Mouse (Mus musculus) granulocyte monocyte progenitor cell, adult 5-6 weeks (primary cell): ENCODE results near the gene Cd300a. TPM values are rescaled to one million over a fixed set of nuclear protein-coding genes. Genes with fewer than 3 reads are reported as not detected.
"Not testable (repeated sequence)": the region's sequence is repeated elsewhere in the genome, so short reads cannot be mapped to it uniquely, and the experiment has no call there.

Experiments
- ATAC-seq: replicated peaks from 2 replicates; pipeline ENCODE4 v1.8.0; 2016; ENCODE audit warnings: mild to moderate bottlenecking, moderate TSS enrichment, inconsistent platforms; ENCODE audit not compliant: poor library complexity, severe bottlenecking
- total RNA-seq, 2 experiments: library from RNA; stranded (forward) in 1 of 2; stranded (reverse) in 1 of 2; fragments of 200-712, 200-1000 nt in 1 of 2; fragments of >200 nt in 1 of 2; fragmentation: Nextera tagmentation in 1 of 2; gene quantifications; 2 replicates each; pipeline ENCODE4 v1.2.3; 2014 to 2017

Gene Cd300a
- total RNA-seq, 2 experiments from 2014 or later: 12.6 to 20.8 TPM

DNA sequence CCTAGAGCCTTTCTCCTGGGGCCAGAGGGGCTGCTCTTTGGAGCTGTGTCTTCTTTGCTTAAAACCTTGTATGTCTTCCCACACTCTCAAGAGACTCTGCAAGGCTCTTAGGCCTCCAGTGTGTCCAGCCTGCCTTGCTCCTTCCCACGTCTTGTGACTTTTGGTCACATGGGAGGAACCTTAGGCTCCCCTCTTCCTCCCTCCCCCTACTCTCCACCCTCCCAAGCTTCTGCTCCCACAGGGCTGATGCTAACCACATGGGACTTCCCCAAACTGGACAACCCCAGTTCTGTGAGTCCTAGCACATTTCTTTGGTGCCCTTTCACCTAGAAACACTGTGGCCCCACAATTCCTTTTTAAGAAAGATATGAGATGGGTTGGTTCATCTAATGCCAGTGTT is 8.2 kb downstream of the Cd300a start:
- peak; percentile 94 for ATAC-seq

- peak; percentile 28 for ATAC-seq
Measured at GRCm38 (mm10) chr11:114903224-114903623, 13.4 kb downstream of the Cd300a start.

GRCm38 (mm10) chr11:114907567-114907966 is 17.7 kb downstream of the Cd300a start:
- ATAC-seq: peak; percentile 91

GRCm38 (mm10) chr11:114908086-114908485 is 18.2 kb downstream of the Cd300a start:
- ATAC-seq: peak; percentile 17

- ATAC-seq: not testable (repeated sequence)
Measured at GRCm38 (mm10) chr11:114909538-114909937, 19.7 kb downstream of the Cd300a start.

DNA sequence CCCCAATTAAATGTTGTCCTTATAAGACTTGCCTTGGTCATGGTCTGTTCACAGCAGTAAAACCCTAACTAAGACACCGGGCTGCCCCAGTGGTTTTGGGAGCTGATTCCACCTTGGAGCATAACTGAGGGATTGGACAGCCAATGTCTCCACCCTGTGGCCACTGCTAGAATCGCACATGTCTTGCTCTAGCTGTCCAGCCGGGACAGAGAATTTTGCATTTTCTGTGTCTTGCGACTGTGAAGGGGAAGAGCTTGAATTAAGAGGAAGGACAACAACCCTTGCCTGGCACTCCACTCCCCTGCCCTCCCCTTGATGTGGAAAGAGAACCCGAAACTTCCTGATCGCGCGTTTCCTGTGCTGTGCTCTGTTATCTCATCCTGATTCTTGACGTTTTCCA is 23.0 kb downstream of the Cd300a start:
- ATAC-seq: peak; percentile 75

DNA sequence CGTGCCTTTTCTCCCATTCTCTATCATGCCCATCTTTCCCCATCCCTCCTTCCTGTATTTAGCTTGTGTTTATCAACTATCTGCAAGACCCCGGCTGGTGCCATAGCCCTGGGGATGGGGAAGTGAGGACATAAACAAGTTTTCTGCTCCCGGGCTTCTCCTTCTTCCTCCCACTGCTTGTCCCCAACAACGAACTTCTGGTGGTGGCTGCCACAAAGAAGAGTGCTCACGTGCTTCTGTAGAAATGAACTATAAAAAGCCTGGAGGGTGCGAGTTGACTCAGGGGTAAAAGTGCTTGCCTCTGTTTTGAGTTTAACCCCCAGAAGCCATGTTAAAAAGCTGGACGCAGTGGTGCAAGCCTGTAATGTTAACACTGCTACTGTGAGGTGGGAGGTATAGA is 25.1 kb downstream of the Cd300a start:
- peak; percentile 62 for ATAC-seq

GRCm38 (mm10) chr11:114917120-114917519 is 27.3 kb downstream of the Cd300a start:
- peak; percentile 80 for ATAC-seq

- ATAC-seq: no peak
Measured at GRCm38 (mm10) chr11:114922439-114922838, 32.6 kb downstream of the Cd300a start.

- peak; percentile 65; the same call in 1 of the 2 replicates for ATAC-seq
Measured at GRCm38 (mm10) chr11:114923961-114924360, 34.1 kb downstream of the Cd300a start.

- ATAC-seq: peak; percentile 41
Measured at GRCm38 (mm10) chr11:114929581-114929980, 39.7 kb downstream of the Cd300a start.

GRCm38 (mm10) chr11:114931041-114931440 is 41.2 kb downstream of the Cd300a start:
- peak; percentile 92 for ATAC-seq

- no peak for ATAC-seq
Measured at GRCm38 (mm10) chr11:114933591-114933990, 43.8 kb downstream of the Cd300a start.

- ATAC-seq: peak; percentile 41
Measured at GRCm38 (mm10) chr11:114934144-114934543, 44.3 kb downstream of the Cd300a start, which contains the start of gene Cd300lb. Gene Cd300lb (minus strand): TSS chr11:114934386.

Other genes with a start within 250 kb of the Cd300a start
- 2,916 and 3,176 TPM in 2 replicates for gene Rpl38, start 221.5 kb upstream of the Cd300a start, total RNA-seq (2014; fragmentation: Nextera tagmentation)
- 2,043 and 3,376 TPM in 2 replicates for gene Rpl38, start 221.5 kb upstream of the Cd300a start, total RNA-seq (2017)
- 6.5 and 8.7 TPM in 2 replicates for gene Ttyh2, start 214.6 kb upstream of the Cd300a start, total RNA-seq (2014; fragmentation: Nextera tagmentation)
- gene Ttyh2, start 214.6 kb upstream of the Cd300a start, total RNA-seq (2017): 4.0 and 4.9 TPM in 2 replicates
- not detected in 2 replicates for gene Dnaic2, start 162.6 kb upstream of the Cd300a start, total RNA-seq (2014; fragmentation: Nextera tagmentation)
- gene Dnaic2, start 162.6 kb upstream of the Cd300a start, total RNA-seq (2017): not detected in 2 replicates
- 1.3 TPM in 1 of 2 replicates, not detected in the other for gene Kif19a, start 124.7 kb upstream of the Cd300a start, total RNA-seq (2014; fragmentation: Nextera tagmentation)
- gene Kif19a, start 124.7 kb upstream of the Cd300a start, total RNA-seq (2017): not detected in 2 replicates
- 0.54 TPM in 1 of 2 replicates, not detected in the other for gene Btbd17, start 94.1 kb upstream of the Cd300a start, total RNA-seq (2014; fragmentation: Nextera tagmentation)
- gene Btbd17, start 94.1 kb upstream of the Cd300a start, total RNA-seq (2017): not detected in 2 replicates
- gene Gpr142, start 91.1 kb upstream of the Cd300a start, total RNA-seq (2014; fragmentation: Nextera tagmentation): not detected in 2 replicates
- gene Gpr142, start 91.1 kb upstream of the Cd300a start, total RNA-seq (2017): not detected in 2 replicates
- gene Gprc5c, start 38.9 kb upstream of the Cd300a start, total RNA-seq (2014; fragmentation: Nextera tagmentation): not detected in 2 replicates
- not detected in 2 replicates for gene Gprc5c, start 38.9 kb upstream of the Cd300a start, total RNA-seq (2017)
- gene Cd300lb, start 44.3 kb downstream of the Cd300a start, total RNA-seq (2014; fragmentation: Nextera tagmentation): 24.4 and 25.9 TPM in 2 replicates
- gene Cd300lb, start 44.3 kb downstream of the Cd300a start, total RNA-seq (2017): 17.4 and 17.7 TPM in 2 replicates
- not detected in 2 replicates for gene Cd300c, start 79.1 kb downstream of the Cd300a start, total RNA-seq (2014; fragmentation: Nextera tagmentation)
- not detected in 2 replicates for gene Cd300c, start 79.1 kb downstream of the Cd300a start, total RNA-seq (2017)
- gene Cd300ld, start 99.9 kb downstream of the Cd300a start, total RNA-seq (2014; fragmentation: Nextera tagmentation): not detected in 2 replicates
- 0.10 and 1.2 TPM in 2 replicates for gene Cd300ld, start 99.9 kb downstream of the Cd300a start, total RNA-seq (2017)
- gene Cd300c2, start 111.8 kb downstream of the Cd300a start, total RNA-seq (2014; fragmentation: Nextera tagmentation): 1.1 and 2.2 TPM in 2 replicates
- gene Cd300c2, start 111.8 kb downstream of the Cd300a start, total RNA-seq (2017): 0.60 and 1.3 TPM in 2 replicates
- gene Cd300ld2, start 126.2 kb downstream of the Cd300a start, total RNA-seq (2014; fragmentation: Nextera tagmentation): not detected in 2 replicates
- gene Cd300ld2, start 126.2 kb downstream of the Cd300a start, total RNA-seq (2017): not detected in 2 replicates
- not detected in 2 replicates for gene Cd300ld4, start 137.0 kb downstream of the Cd300a start, total RNA-seq (2014; fragmentation: Nextera tagmentation)
- not detected in 2 replicates for gene Cd300ld4, start 137.0 kb downstream of the Cd300a start, total RNA-seq (2017)
- not detected in 2 replicates for gene Cd300ld5, start 147.7 kb downstream of the Cd300a start, total RNA-seq (2014; fragmentation: Nextera tagmentation)
- not detected in 2 replicates for gene Cd300ld5, start 147.7 kb downstream of the Cd300a start, total RNA-seq (2017)
- not detected in 2 replicates for gene Cd300ld3, start 158.4 kb downstream of the Cd300a start, total RNA-seq (2014; fragmentation: Nextera tagmentation)
- gene Cd300ld3, start 158.4 kb downstream of the Cd300a start, total RNA-seq (2017): not detected in 2 replicates
- not detected in 2 replicates for gene Cd300e, start 172.1 kb downstream of the Cd300a start, total RNA-seq (2014; fragmentation: Nextera tagmentation)
- gene Cd300e, start 172.1 kb downstream of the Cd300a start, total RNA-seq (2017): not detected in 2 replicates
- 6.5 and 15.1 TPM in 2 replicates for gene Rab37, start 201.4 kb downstream of the Cd300a start, total RNA-seq (2014; fragmentation: Nextera tagmentation)
- 7.1 and 10.0 TPM in 2 replicates for gene Rab37, start 201.4 kb downstream of the Cd300a start, total RNA-seq (2017)
- gene Cd300lf, start 244.0 kb downstream of the Cd300a start, total RNA-seq (2014; fragmentation: Nextera tagmentation): not detected in 2 replicates
- gene Cd300lf, start 244.0 kb downstream of the Cd300a start, total RNA-seq (2017): 0.46 and 2.8 TPM in 2 replicates